Mouse (Mus musculus) embryonic facial prominence, embryonic 14.5 days (tissue): ENCODE results near the gene D1Ertd622e. TPM values are rescaled to one million over a fixed set of nuclear protein-coding genes. Genes with fewer than 3 reads are reported as not detected.

Experiments
- ATAC-seq: fragments of 200-750 bp; cut with Nextera tagmentation; 2 replicates; pipeline ENCODE4 v1.8.0; 2017; ENCODE audit warnings: low read depth, moderate number of reproducible peaks, moderate TSS enrichment
- DNase-seq: peaks from one replicate; pipeline ENCODE4 v3.0.0-alpha.2; 2015; ENCODE audit warnings: low spot score
- H3K27ac ChIP-seq: fragments of 300-500 bp; sonication (generic); replicated peaks from 2 replicates; pipeline ENCODE4 v1.5.1; 2014; ENCODE audit warnings: low read depth, mild to moderate bottlenecking, low read length, moderate library complexity
- H3K27me3 ChIP-seq: fragments of 300-500 bp; sonication (generic); replicated peaks from 2 replicates; pipeline ENCODE4 v1.6.1; 2014; ENCODE audit warnings: low read length; ENCODE audit not compliant: control insufficient read depth, insufficient read depth
- H3K36me3 ChIP-seq: fragments of 300-500 bp; sonication (generic); 2 replicates; pipeline ENCODE4 v1.6.1; 2014; ENCODE audit warnings: low read length, mixed read lengths; ENCODE audit not compliant: control insufficient read depth, insufficient read depth
- H3K4me1 ChIP-seq: fragments of 300-500 bp; sonication (generic); 2 replicates; pipeline ENCODE4 v1.6.1; 2014; ENCODE audit warnings: antibody characterized with exemption, low read length; ENCODE audit not compliant: control insufficient read depth, insufficient read depth
- H3K4me2 ChIP-seq: fragments of 300-500 bp; sonication (generic); 2 replicates; pipeline ENCODE4 v1.6.1; 2014; ENCODE audit warnings: low read depth, mild to moderate bottlenecking, low read length, moderate library complexity, mixed read lengths
- H3K4me3 ChIP-seq: fragments of 300-500 bp; sonication (generic); 2 replicates; pipeline ENCODE4 v1.5.1; 2014; ENCODE audit warnings: low read depth, mild to moderate bottlenecking, low read length
- H3K9ac ChIP-seq: fragments of 300-500 bp; sonication (generic); 2 replicates; pipeline ENCODE4 v1.6.1; 2014; ENCODE audit warnings: low read depth, mild to moderate bottlenecking, low read length, moderate library complexity, mixed read lengths
- H3K9me3 ChIP-seq: fragments of 300-500 bp; sonication (generic); 2 replicates; pipeline ENCODE4 v1.6.1; 2016; ENCODE audit warnings: low read length; ENCODE audit not compliant: control insufficient read depth
- WGBS: fragments of 180-500 bp; shearing (Covaris S2); extraction: QIAGEN DNeasy Blood & Tissue Kit; methylation state at CpG from one replicate; pipeline ENCODE4 v1.1.7; 2014; 5-methylcytosine and 5-hydroxymethylcytosine counted together
- polyA plus RNA-seq: library from polyadenylated mRNA; unstranded; fragments of >200 nt; fragmentation: Nextera tagmentation; extraction: Ambion mirVana; gene quantifications from 2 replicates; pipeline ENCODE4 v1.2.1, GENCODE M21; 2014

Gene D1Ertd622e
- polyA plus RNA-seq, result 19.2 and 23.4 TPM in 2 replicates

GRCm38 (mm10) chr1:97661406-97662241, at the start of gene D1Ertd622e:
Gene D1Ertd622e (minus strand): TSS chr1:97662074.
- peaks cover 20% of the 10 kb centered on the region for H3K4me1 ChIP-seq
- WGBS, result 4% methylated on average over 41 of the region's 106 CpGs
- peak; percentile 95 for ATAC-seq

GRCm38 (mm10) chr1:97710520-97710919, 48.6 kb upstream of the D1Ertd622e start:
- Histone ChIP-seq H3K4me2 (no peak overlapping the region), H3K4me1 (no peaks in the 10 kb centered on the region), H3K9ac (no peak overlapping the region), H3K27ac (no peak overlapping the region), H3K4me3 (no peak overlapping the region), H3K36me3 (peaks cover 54% of the 10 kb centered on the region), H3K27me3 (no peaks in the 10 kb centered on the region), H3K9me3 (no peaks in the 10 kb centered on the region)
- DNase-seq, result no peak
- no peak for ATAC-seq
- WGBS, result 91% methylated on average over 3 of the region's 3 CpGs

More at GRCm38 (mm10) chr1:97661406-97662241, at the start of gene D1Ertd622e:
- Histone ChIP-seq H3K27me3 (no peaks in the 10 kb centered on the region), H3K4me2 (peak within 1 kb of the TSS; percentile 92), H3K9ac (peak within 1 kb of the TSS; percentile 82), H3K36me3 (no peaks in the 10 kb centered on the region), H3K27ac (peak within 1 kb of the TSS; percentile 89), H3K9me3 (no peaks in the 10 kb centered on the region), H3K4me3 (peak within 1 kb of the TSS; percentile 88)
- DNase-seq, result peak; percentile 89

GRCm38 (mm10) chr1:97705389-97705788, 43.5 kb upstream of the D1Ertd622e start:
- Histone ChIP-seq H3K4me3 (no peak overlapping the region), H3K4me2 (no peak overlapping the region), H3K27me3 (no peaks in the 10 kb centered on the region), H3K27ac (no peak overlapping the region), H3K4me1 (no peaks in the 10 kb centered on the region), H3K36me3 (peaks cover 22% of the 10 kb centered on the region), H3K9me3 (no peaks in the 10 kb centered on the region), H3K9ac (no peak overlapping the region)
- ATAC-seq (no peak), DNase-seq (no peak)

GRCm38 (mm10) chr1:97704646-97705045, 42.8 kb upstream of the D1Ertd622e start:
- no peak overlapping the region for H3K4me3 ChIP-seq
- H3K27ac ChIP-seq, result no peak overlapping the region
- WGBS, result 91% methylated on average over 1 of the region's 1 CpGs
- no peak overlapping the region for H3K4me2 ChIP-seq
- no peaks in the 10 kb centered on the region for H3K4me1 ChIP-seq
- peaks cover 16% of the 10 kb centered on the region for H3K36me3 ChIP-seq
- H3K27me3 ChIP-seq, result no peaks in the 10 kb centered on the region
- no peaks in the 10 kb centered on the region for H3K9me3 ChIP-seq
- H3K9ac ChIP-seq, result no peak overlapping the region
- DNase-seq, result no peak
- no peak for ATAC-seq

GRCm38 (mm10) chr1:97698956-97699570, 37.2 kb upstream of the D1Ertd622e start:
- 13% methylated on average over 11 of the region's 11 CpGs for WGBS
- no peak overlapping the region for H3K4me2 ChIP-seq
- no peak for DNase-seq
- no peaks in the 10 kb centered on the region for H3K9me3 ChIP-seq
- no peak overlapping the region for H3K9ac ChIP-seq
- no peak overlapping the region for H3K27ac ChIP-seq
- H3K27me3 ChIP-seq, result no peaks in the 10 kb centered on the region
- H3K36me3 ChIP-seq, result no peaks in the 10 kb centered on the region
- H3K4me1 ChIP-seq, result no peaks in the 10 kb centered on the region
- 0 out of 2 replicates have a peak, but pooled peaks have one; percentile 44 for ATAC-seq
- no peak overlapping the region for H3K4me3 ChIP-seq

- H3K27ac ChIP-seq, result no peak overlapping the region
- ATAC-seq (no peak), DNase-seq (no peak)
- H3K4me3 ChIP-seq, result no peak overlapping the region
- H3K4me2 ChIP-seq, result no peak overlapping the region
- H3K4me1 ChIP-seq, result no peaks in the 10 kb centered on the region
- H3K27me3 ChIP-seq, result no peaks in the 10 kb centered on the region
- H3K9ac ChIP-seq, result no peak overlapping the region
- H3K9me3 ChIP-seq, result no peaks in the 10 kb centered on the region
- WGBS, result 100% methylated on average over 1 of the region's 1 CpGs
- no peaks in the 10 kb centered on the region for H3K36me3 ChIP-seq
These were observed 35.4 kb upstream of the D1Ertd622e start for GRCm38 (mm10) chr1:97697273-97697672.

GRCm38 (mm10) chr1:97693825-97694224, 32.0 kb upstream of the D1Ertd622e start:
- Histone ChIP-seq H3K4me3 (no peak overlapping the region), H3K9ac (no peak overlapping the region), H3K36me3 (no peaks in the 10 kb centered on the region), H3K9me3 (peaks cover 3% of the 10 kb centered on the region; the same call in 1 of the 2 replicates), H3K4me2 (no peak overlapping the region), H3K27ac (no peak overlapping the region), H3K4me1 (no peaks in the 10 kb centered on the region), H3K27me3 (no peaks in the 10 kb centered on the region)
- DNase-seq (no peak), ATAC-seq (no peak)

GRCm38 (mm10) chr1:97688756-97689155, 26.9 kb upstream of the D1Ertd622e start:
- Histone ChIP-seq H3K27ac (no peak overlapping the region), H3K36me3 (no peaks in the 10 kb centered on the region), H3K4me2 (no peak overlapping the region), H3K9ac (no peak overlapping the region), H3K27me3 (no peaks in the 10 kb centered on the region), H3K9me3 (peaks cover 4% of the 10 kb centered on the region; the same call in 1 of the 2 replicates), H3K4me3 (no peak overlapping the region), H3K4me1 (no peaks in the 10 kb centered on the region)
- WGBS, result 12% methylated on average over 3 of the region's 3 CpGs
- DNase-seq (peak; percentile 46), ATAC-seq (no peak)
